Mouse (Mus musculus) C2C12 (cell line): ENCODE measurements around the gene Mmp20. TPM values are rescaled to one million over a fixed set of nuclear protein-coding genes. Genes with fewer than 3 reads are reported as not detected.

Experiments used
- H3K27me3 ChIP-seq: one replicate; pipeline ENCODE4 v1.6.1; 2011; ENCODE audit not compliant: control insufficient read depth, insufficient read depth, insufficient read length
- H3K36me3 ChIP-seq: one replicate; pipeline ENCODE4 v1.6.1; 2011; ENCODE audit not compliant: control insufficient read depth, insufficient read depth
- H3K4me3 ChIP-seq: one replicate; pipeline ENCODE4 v1.5.1; 2011; ENCODE audit warnings: mild to moderate bottlenecking, control low read depth; ENCODE audit not compliant: poor library complexity, insufficient read depth, severe bottlenecking
- H3K79me2 ChIP-seq: one replicate; pipeline ENCODE4 v1.6.1; 2011; ENCODE audit not compliant: control insufficient read depth, insufficient read depth
- H3K79me3 ChIP-seq: one replicate; pipeline ENCODE4 v1.6.1; 2011; ENCODE audit warnings: low read depth, control low read depth
- H3ac ChIP-seq: one replicate; pipeline ENCODE3; 2011; ENCODE audit warnings: low read depth; ENCODE audit not compliant: control insufficient read depth, insufficient read length
- CEBPB ChIP-seq: IDR thresholded peaks from one replicate; pipeline ENCODE4 v1.6.1; 2011; ENCODE audit warnings: low read depth, mild to moderate bottlenecking, control low read depth, moderate library complexity
- CTCF ChIP-seq: IDR thresholded peaks from one replicate; pipeline ENCODE4 v1.5.1; 2011; ENCODE audit not compliant: control insufficient read depth, insufficient read depth, insufficient read length
- FOSL1 ChIP-seq: IDR thresholded peaks from one replicate; pipeline ENCODE4 v1.8.0; 2011; ENCODE audit warnings: mild to moderate bottlenecking, low read length; ENCODE audit not compliant: poor library complexity, insufficient read depth, severe bottlenecking
- MAX ChIP-seq: IDR thresholded peaks from one replicate; pipeline ENCODE4 v1.6.1; 2011; ENCODE audit warnings: mild to moderate bottlenecking, control low read depth
- MYOD1 ChIP-seq: IDR thresholded peaks from one replicate; pipeline ENCODE4 v1.6.1; 2011; ENCODE audit warnings: low read depth; ENCODE audit not compliant: control insufficient read depth, insufficient read length
- MYOG ChIP-seq: IDR thresholded peaks from one replicate; pipeline ENCODE4 v1.6.1; 2011; ENCODE audit not compliant: control insufficient read depth, insufficient read length; ENCODE audit errors: extremely low read depth
- USF1 ChIP-seq: IDR thresholded peaks from one replicate; pipeline ENCODE4 v1.6.1; 2011; ENCODE audit warnings: low read depth, mild to moderate bottlenecking, control low read depth, moderate library complexity
- long read RNA-seq, 2 experiments: library from polyadenylated mRNA; unstranded; transcript quantifications; one replicate each; pipeline ENCODE4 v2.0.0; 2019 to 2020
- polyA plus RNA-seq: library from polyadenylated mRNA; unstranded; fragments of >200 nt; fragmentation: generic; extraction: Trizol; gene quantifications from one replicate; pipeline ENCODE4 v1.2.1, GENCODE M21; 2012; ENCODE audit warnings: missing spikeins

The Mmp20 gene
- polyA plus RNA-seq: not detected
- long read RNA-seq, experiment 1: 0 reads
- long read RNA-seq, experiment 2: 0 reads

- H3K4me3 ChIP-seq: no peak within 1 kb of the TSS
- H3K79me2 ChIP-seq: no peaks in the 10 kb centered on the region
- no peak within 1 kb of the TSS for H3ac ChIP-seq
- no peaks in the 10 kb centered on the region for H3K79me3 ChIP-seq
- TF ChIP-seq CEBPB (no peak), MYOG (no peak), FOSL1 (no peak), USF1 (no peak), MAX (no peak), CTCF (no peak), MYOD1 (no peak)
- no peaks in the 10 kb centered on the region for H3K27me3 ChIP-seq
- no peaks in the 10 kb centered on the region for H3K36me3 ChIP-seq
Measured at GRCm38 (mm10) chr9:7627931-7628330, at the start of gene Mmp20. Gene Mmp20, plus strand, starts transcription at chr9:7628231.

DNA sequence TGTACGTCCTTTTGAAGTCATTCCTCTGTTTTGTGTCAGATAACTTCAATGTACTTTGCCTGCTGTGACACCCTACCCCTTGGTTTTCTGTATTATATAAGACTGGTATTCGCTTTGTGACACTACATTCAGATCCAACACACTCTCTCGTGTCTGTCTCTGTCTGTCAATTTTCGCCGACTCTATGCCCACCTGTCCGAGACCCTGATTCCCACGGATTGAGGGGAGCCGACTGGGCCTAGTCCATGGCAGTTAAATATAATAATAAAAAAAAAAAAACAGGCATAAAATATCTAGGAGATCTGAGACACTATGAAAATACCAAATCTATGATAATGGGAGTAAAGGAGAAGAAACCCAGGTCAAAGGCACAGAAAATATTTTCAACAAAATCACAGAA lies 38.0 kb upstream of the Mmp20 start:
- H3K36me3 ChIP-seq: no peaks in the 10 kb centered on the region
- no peak for TF ChIP-seq CTCF
- no peak for TF ChIP-seq CEBPB
- TF ChIP-seq USF1: no peak
- no peak for TF ChIP-seq FOSL1
- no peak for TF ChIP-seq MYOD1
- no peak for TF ChIP-seq MAX
- TF ChIP-seq MYOG: no peak
- no peak overlapping the region for H3K4me3 ChIP-seq
- H3K27me3 ChIP-seq: no peaks in the 10 kb centered on the region
- no peaks in the 10 kb centered on the region for H3K79me3 ChIP-seq
- H3K79me2 ChIP-seq: no peaks in the 10 kb centered on the region
- H3ac ChIP-seq: no peak overlapping the region

- H3K79me3 ChIP-seq: no peaks in the 10 kb centered on the region
- H3K4me3 ChIP-seq: no peak overlapping the region
- H3K36me3 ChIP-seq: no peaks in the 10 kb centered on the region
- H3K79me2 ChIP-seq: no peaks in the 10 kb centered on the region
- no peaks in the 10 kb centered on the region for H3K27me3 ChIP-seq
- no peak overlapping the region for H3ac ChIP-seq
- TF ChIP-seq MAX (no peak), USF1 (no peak), CTCF (no peak), MYOD1 (no peak), MYOG (no peak), FOSL1 (no peak), CEBPB (no peak)
Measured at GRCm38 (mm10) chr9:7593272-7593812, 34.7 kb upstream of the Mmp20 start.

DNA sequence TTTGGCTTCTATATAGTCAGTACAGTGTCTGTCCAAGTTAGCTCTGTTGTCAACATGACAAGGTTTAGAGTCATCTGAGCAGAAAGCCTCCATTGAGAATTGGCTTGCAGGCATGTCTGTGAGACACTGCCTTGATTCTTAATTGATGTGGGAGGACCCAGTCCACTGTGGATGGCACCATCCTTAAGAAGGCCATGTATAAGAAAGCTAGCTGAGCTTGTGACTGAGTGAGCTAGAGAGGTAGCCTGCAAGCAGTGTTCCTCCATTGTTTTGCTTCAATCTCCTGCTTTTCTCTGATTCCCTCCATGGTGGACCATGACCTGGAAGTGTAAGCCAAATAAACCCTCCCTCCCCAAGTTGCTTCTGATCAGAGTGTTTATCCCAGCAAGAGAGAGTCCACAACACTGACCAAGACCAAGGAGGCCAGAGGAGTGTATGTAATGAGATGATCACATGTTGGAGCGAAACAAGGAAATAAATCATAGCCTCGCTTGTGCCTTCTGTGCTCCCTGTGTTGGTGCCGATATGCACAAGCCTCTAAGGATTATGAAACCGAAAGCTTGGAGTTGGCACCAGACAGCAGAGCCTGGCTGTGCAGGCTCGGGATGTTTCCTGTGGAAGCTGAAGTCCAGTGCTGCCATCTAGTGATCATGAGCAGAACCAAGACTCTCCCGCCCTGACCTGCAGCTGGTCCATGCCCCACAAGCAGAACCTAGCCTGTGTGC lies 33.1 kb upstream of the Mmp20 start:
- Histone ChIP-seq H3K79me3 (no peaks in the 10 kb centered on the region), H3K27me3 (no peaks in the 10 kb centered on the region), H3K36me3 (no peaks in the 10 kb centered on the region), H3K79me2 (no peaks in the 10 kb centered on the region), H3K4me3 (no peak overlapping the region), H3ac (no peak overlapping the region)
- TF ChIP-seq MYOD1 (no peak), CTCF (peak; percentile 91)

GRCm38 (mm10) chr9:7602982-7603742 lies 24.9 kb upstream of the Mmp20 start:
- no peaks in the 10 kb centered on the region for H3K36me3 ChIP-seq
- H3K79me3 ChIP-seq: no peaks in the 10 kb centered on the region
- no peak overlapping the region for H3ac ChIP-seq
- H3K27me3 ChIP-seq: no peaks in the 10 kb centered on the region
- H3K4me3 ChIP-seq: no peak overlapping the region
- peak; percentile 66 for TF ChIP-seq CTCF
- TF ChIP-seq CEBPB: no peak
- TF ChIP-seq MYOD1: no peak
- H3K79me2 ChIP-seq: no peaks in the 10 kb centered on the region
